ENCODE assay signal across 22 mouse cellular contexts in genomic region chr5:37829296-37829670, GRCm38 (mm10). TPM values are rescaled to one million over a fixed set of nuclear protein-coding genes. Genes with fewer than 3 reads are reported as not detected.
DNase-seq lines count a peak whose midpoint lies in the region; ATAC-seq lines count a peak whose summit lies in the region.
"Had no signal": no experiment of that assay in that cellular context is flagged by ENCODE, and none has a peak within 500 bp of the region (broad histone marks: within the 10 kb centered on the region; RNA-seq: fewer than 3 reads in every experiment).

No protein-coding gene starts in this region.

- no peak for ATAC-seq in intestine, embryonic 14.5 days (replicated peaks; ENCODE audit: low FRiP score, low TSS enrichment, low read depth)
- ATAC-seq in intestine, embryonic 16.5 days = no peak
- ATAC-seq in embryonic facial prominence, embryonic 12.5 days (ENCODE audit: insufficient number of reproducible peaks, insufficient read depth, low FRiP score, low TSS enrichment) = no peak
- no peak for ATAC-seq in limb, embryonic 13.5 days (ENCODE audit: low FRiP score, low read depth)
- ATAC-seq in megakaryocyte progenitor cell, adult 5-6 weeks (replicated peaks; ENCODE audit: poor library complexity) = no peak
- ATAC-seq: forebrain, embryonic 14.5 days; hindbrain, postnatal 0 days; liver, embryonic 12.5 days had no signal

- H3K9ac ChIP-seq in intestine, embryonic 14.5 days (ENCODE audit: low read length) = no peak overlapping the region
- no peak overlapping the region for H3K9ac ChIP-seq in intestine, embryonic 16.5 days (ENCODE audit: low read depth, low read length)
- no peak overlapping the region for H3K9ac ChIP-seq in embryonic facial prominence, embryonic 12.5 days
- H3K9ac ChIP-seq in limb, embryonic 13.5 days = no peak overlapping the region
- H3K9ac ChIP-seq: liver, embryonic 12.5 days; midbrain, embryonic 12.5 days had no signal

- no peak overlapping the region for H3K4me3 ChIP-seq in intestine, embryonic 14.5 days (ENCODE audit: low read depth, low read length)
- no peak overlapping the region for H3K4me3 ChIP-seq in intestine, embryonic 16.5 days (ENCODE audit: low read length)
- 0 out of 2 replicates have a peak overlapping the region, but pooled peaks have one; percentile 16 for H3K4me3 ChIP-seq in embryonic facial prominence, embryonic 12.5 days
- peak overlapping the region; percentile 10; the same call in 1 of the 2 replicates for H3K4me3 ChIP-seq in limb, embryonic 13.5 days
- H3K4me3 ChIP-seq: erythroblast, embryonic 14.5 days; liver, embryonic 12.5 days; midbrain, embryonic 12.5 days had no signal

- no peak overlapping the region for H3K27ac ChIP-seq in intestine, embryonic 14.5 days (ENCODE audit: low read depth)
- no peak overlapping the region for H3K27ac ChIP-seq in intestine, embryonic 16.5 days (ENCODE audit: low read length)
- H3K27ac ChIP-seq in embryonic facial prominence, embryonic 12.5 days = peak overlapping the region; percentile 85; the same call in 1 of the 2 replicates
- H3K27ac ChIP-seq in limb, embryonic 13.5 days = no peak overlapping the region
- H3K27ac ChIP-seq: hindbrain, postnatal 0 days; liver, embryonic 12.5 days; midbrain, embryonic 12.5 days had no signal

- H3K4me2 ChIP-seq in intestine, embryonic 14.5 days (ENCODE audit: low read length) = no peak overlapping the region
- no peak overlapping the region for H3K4me2 ChIP-seq in intestine, embryonic 16.5 days (ENCODE audit: low read depth, low read length)
- peak overlapping the region; percentile 71 for H3K4me2 ChIP-seq in embryonic facial prominence, embryonic 12.5 days (replicated peaks)
- peak overlapping the region; percentile 83; the same call in 1 of the 2 replicates for H3K4me2 ChIP-seq in limb, embryonic 13.5 days (replicated peaks)
- H3K4me2 ChIP-seq: liver, embryonic 12.5 days had no signal

- DNase-seq in intestine, embryonic 14.5 days (ENCODE audit: low spot score) = peak; percentile 63
- peak; percentile 79 for DNase-seq in R1 (ENCODE audit: low read depth, low spot score)
- no peak for DNase-seq in adrenal gland, postnatal 14 days
- DNase-seq: adrenal gland, adult 2 months; B cell, adult 2 months; cerebellum, adult 18-20 months; kidney, adult 11 months; lung, adult 18-20 months; lung, postnatal 10 days; thymus, postnatal 25 days had no signal

- H3K36me3 ChIP-seq in intestine, embryonic 14.5 days (ENCODE audit: control insufficient read depth, insufficient read depth, low read length) = no peaks in the 10 kb centered on the region
- no peaks in the 10 kb centered on the region for H3K36me3 ChIP-seq in intestine, embryonic 16.5 days (ENCODE audit: control insufficient read depth, insufficient read depth, low read length)
- no peaks in the 10 kb centered on the region for H3K36me3 ChIP-seq in embryonic facial prominence, embryonic 12.5 days
- no peaks in the 10 kb centered on the region for H3K36me3 ChIP-seq in limb, embryonic 13.5 days
- H3K36me3 ChIP-seq: liver, embryonic 12.5 days; midbrain, embryonic 12.5 days had no signal

- H3K4me1 ChIP-seq in intestine, embryonic 14.5 days (replicated peaks; ENCODE audit: control insufficient read depth, insufficient read depth, low read length) = peaks cover under 1% of the 10 kb centered on the region; the same call in 1 of the 2 replicates
- peaks cover 3% of the 10 kb centered on the region for H3K4me1 ChIP-seq in intestine, embryonic 16.5 days (ENCODE audit: control insufficient read depth, insufficient read depth, low read length)
- H3K4me1 ChIP-seq in embryonic facial prominence, embryonic 12.5 days = peaks cover 14% of the 10 kb centered on the region
- peaks cover 35% of the 10 kb centered on the region for H3K4me1 ChIP-seq in limb, embryonic 13.5 days

- 4% methylated on average over 10 of the region's 10 CpGs for WGBS in intestine, embryonic 14.5 days
- 2% methylated on average over 10 of the region's 10 CpGs for WGBS in intestine, embryonic 16.5 days
- 4% methylated on average over 10 of the region's 10 CpGs for WGBS in embryonic facial prominence, embryonic 12.5 days
- WGBS in limb, embryonic 13.5 days = 10% methylated on average over 10 of the region's 10 CpGs

- peaks cover 5% of the 10 kb centered on the region; the same call in 1 of the 2 replicates for H3K9me3 ChIP-seq in intestine, embryonic 14.5 days (ENCODE audit: control insufficient read depth, low read length)
- H3K9me3 ChIP-seq in intestine, embryonic 16.5 days (ENCODE audit: control insufficient read depth, low read length) = 0 out of 2 replicates have a peak, but pooled peaks cover 2% of the 10 kb centered on the region
- no peaks in the 10 kb centered on the region for H3K9me3 ChIP-seq in embryonic facial prominence, embryonic 12.5 days
- H3K9me3 ChIP-seq in limb, embryonic 13.5 days = peaks cover 3% of the 10 kb centered on the region; the same call in 1 of the 2 replicates
- H3K9me3 ChIP-seq: liver, embryonic 12.5 days had no signal

- H3K27me3 ChIP-seq in intestine, embryonic 14.5 days (replicated peaks; ENCODE audit: control insufficient read depth, insufficient read depth, low read length) = peaks cover 100% of the 10 kb centered on the region
- peaks cover 81% of the 10 kb centered on the region for H3K27me3 ChIP-seq in intestine, embryonic 16.5 days (replicated peaks; ENCODE audit: control insufficient read depth, insufficient read depth, low read length)
- H3K27me3 ChIP-seq in embryonic facial prominence, embryonic 12.5 days = peaks cover 70% of the 10 kb centered on the region
- H3K27me3 ChIP-seq in limb, embryonic 13.5 days = peaks cover 97% of the 10 kb centered on the region

RNA-seq across cellular contexts. Expression of gene Msx1, which starts 4.9 kb away (rescaled TPM):
- 2.8 and 3.1 TPM in 2 replicates for polyA plus RNA-seq in intestine, embryonic 14.5 days (2014; fragmentation: Nextera tagmentation; extraction: Ambion mirVana)
- 2.1 and 2.4 TPM in 2 replicates for polyA plus RNA-seq in intestine, embryonic 16.5 days (2015; fragmentation: Nextera tagmentation; extraction: Ambion mirVana)
- 394 and 406 TPM in 2 replicates for polyA plus RNA-seq in embryonic facial prominence, embryonic 12.5 days (2016; fragmentation: Nextera tagmentation; extraction: Ambion mirVana)
- 272 and 338 TPM in 2 replicates for polyA plus RNA-seq in limb, embryonic 13.5 days (2015; fragmentation: Nextera tagmentation; extraction: Ambion mirVana)
- total RNA-seq in megakaryocyte progenitor cell, adult 5-6 weeks (2015) = 0.07 TPM in 1 of 2 replicates, not detected in the other
- total RNA-seq in megakaryocyte progenitor cell, adult 5-6 weeks (2017) = not detected in 2 replicates
- total RNA-seq in adrenal gland, postnatal 14 days (2021) = 1.9 and 2.1 TPM in 2 replicates
- total RNA-seq: CH12.LX; hematopoietic stem cell, adult 5-6 weeks; monocyte, adult 5-6 weeks had no signal
- polyA plus RNA-seq: erythroblast, embryonic 14.5 days had no signal

Comparison
In these comparisons a context has a peak if more than half of its experiments do, and no peak if none do; other contexts are left out.
1. H3K4me2 ChIP-seq: peak in embryonic facial prominence, embryonic 12.5 days (single experiment) and limb, embryonic 13.5 days (single experiment); none in intestine, embryonic 14.5 days (single experiment) and intestine, embryonic 16.5 days (single experiment).
2. H3K4me3 ChIP-seq: peak in embryonic facial prominence, embryonic 12.5 days (single experiment) and limb, embryonic 13.5 days (single experiment); none in intestine, embryonic 14.5 days (single experiment) and intestine, embryonic 16.5 days (single experiment).
3. RNA of gene Msx1, which starts 4.9 kb away (polyA plus RNA-seq): 394 to 406 TPM in embryonic facial prominence, embryonic 12.5 days and 272 to 338 TPM in limb, embryonic 13.5 days; 2.8 to 3.1 TPM in intestine, embryonic 14.5 days and 2.1 to 2.4 TPM in intestine, embryonic 16.5 days; every median in the first group is over 10 times any median in the second.